Comparison of ENCODE assay signal across 28 mouse cellular contexts in the genomic region with DNA sequence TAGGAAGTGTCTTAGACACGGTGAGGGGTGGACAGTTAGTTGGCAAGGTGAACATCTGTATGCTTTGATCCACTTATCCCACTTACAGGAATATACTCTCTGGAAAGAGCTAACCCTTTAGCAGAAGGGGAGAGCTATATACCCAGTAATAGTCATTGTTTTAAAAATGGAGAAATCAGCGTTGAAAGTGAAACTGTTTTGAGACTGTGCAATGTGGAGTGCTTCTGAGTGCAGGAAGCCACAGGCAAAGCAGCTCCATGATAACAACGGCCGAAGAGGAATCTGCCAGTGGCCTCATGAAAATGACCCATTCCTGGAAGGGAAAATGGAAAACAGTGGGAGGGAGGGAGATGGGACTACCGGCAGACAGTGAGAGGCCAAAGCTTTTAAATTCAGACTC. TPM values are rescaled to one million over a fixed set of nuclear protein-coding genes. Genes with fewer than 3 reads are reported as not detected.
A peak's percentile ranks its signal among the peaks of the same experiment; 100 is the strongest.
DNase-seq lines count a peak whose midpoint lies in the region; ATAC-seq and TF ChIP-seq lines count a peak whose summit lies in the region.
"Had no signal": no experiment of that assay in that cellular context is flagged by ENCODE, and none has a peak within 500 bp of the region (broad histone marks: within the 10 kb centered on the region; RNA-seq: fewer than 3 reads in every experiment).

No protein-coding gene starts in this region.

- no peaks in the 10 kb centered on the region for H3K36me3 ChIP-seq in liver, postnatal 0 days (replicated peaks; ENCODE audit: insufficient read depth, low read length)
- H3K36me3 ChIP-seq in MEL (ENCODE audit: control insufficient read depth in 1 of 2, insufficient read depth in 2 of 2, low read length in 2 of 2), result peaks cover 0 to 27% of the 10 kb centered on the region in 2 experiments; a peak in 2 of 4 replicates
- no peaks in the 10 kb centered on the region for H3K36me3 ChIP-seq in small intestine, adult 2 months (ENCODE audit: control insufficient read depth, insufficient read depth, low read length)
- no peaks in the 10 kb centered on the region for H3K36me3 ChIP-seq in forebrain, embryonic 14.5 days (ENCODE audit: control insufficient read depth, insufficient read depth, low read length)
- no peaks in the 10 kb centered on the region for H3K36me3 ChIP-seq in intestine, postnatal 0 days (ENCODE audit: control insufficient read depth, insufficient read depth)
- H3K36me3 ChIP-seq: forebrain, embryonic 15.5 days; heart, embryonic 10.5 days; neural tube, embryonic 12.5 days had no signal

- TF ChIP-seq POLR2A in MEL (IDR thresholded peaks at IDR 0.05; ENCODE audit: control insufficient read depth in 1 of 2, insufficient read depth in 1 of 2, low read depth in 1 of 2, low read length in 2 of 2, poor library complexity in 1 of 2), result no peak
- no peak for TF ChIP-seq POLR2A in small intestine, adult 2 months (IDR thresholded peaks at IDR 0.05; ENCODE audit: low read depth, low read length)

- peaks cover 31% of the 10 kb centered on the region for H3K4me1 ChIP-seq in liver, postnatal 0 days (ENCODE audit: insufficient read depth)
- peaks cover 23 to 36% of the 10 kb centered on the region in 2 experiments for H3K4me1 ChIP-seq in MEL (ENCODE audit: control insufficient read depth in 1 of 2, insufficient read depth in 2 of 2, low read length in 2 of 2)
- H3K4me1 ChIP-seq in small intestine, adult 2 months (ENCODE audit: control insufficient read depth, insufficient read depth, insufficient read length, low read length), result peaks cover 19% of the 10 kb centered on the region; the same call in 1 of the 2 replicates
- H3K4me1 ChIP-seq in forebrain, embryonic 14.5 days (ENCODE audit: control insufficient read depth, insufficient read depth, low read length), result peaks cover 3% of the 10 kb centered on the region; the same call in 1 of the 2 replicates
- 0 out of 2 replicates have a peak, but pooled peaks cover 2% of the 10 kb centered on the region for H3K4me1 ChIP-seq in intestine, postnatal 0 days (replicated peaks; ENCODE audit: control insufficient read depth, insufficient read depth, low read length)

- TF ChIP-seq RAD21 in MEL (IDR thresholded peaks at IDR 0.05; ENCODE audit: low read depth, low read length), result no peak

- TF ChIP-seq EP300 in liver, postnatal 0 days (IDR thresholded peaks at IDR 0.05; ENCODE audit: low read depth), result no peak
- TF ChIP-seq EP300 in MEL (IDR thresholded peaks at IDR 0.05; ENCODE audit: low read depth in 1 of 2, low read length in 2 of 2), result peak; percentile 11 to 26; a peak in 1 of 4 replicates

- 34% methylated on average over 5 of the region's 5 CpGs for WGBS in liver, postnatal 0 days (ENCODE audit: insufficient replicate concordance)
- WGBS in small intestine, adult 2 months, result 31% methylated on average over 5 of the region's 5 CpGs
- WGBS in forebrain, embryonic 14.5 days, result 84% methylated on average over 5 of the region's 5 CpGs
- 57% methylated on average over 5 of the region's 5 CpGs for WGBS in intestine, postnatal 0 days

- H3K9me3 ChIP-seq in liver, postnatal 0 days (ENCODE audit: low read length), result no peaks in the 10 kb centered on the region
- no peaks in the 10 kb centered on the region for H3K9me3 ChIP-seq in MEL (replicated peaks; ENCODE audit: insufficient read depth, low read length)
- no peaks in the 10 kb centered on the region for H3K9me3 ChIP-seq in forebrain, embryonic 14.5 days (replicated peaks; ENCODE audit: control insufficient read depth, low read length)
- H3K9me3 ChIP-seq in intestine, postnatal 0 days (ENCODE audit: control insufficient read depth), result no peaks in the 10 kb centered on the region
- H3K9me3 ChIP-seq: forebrain, embryonic 15.5 days; heart, embryonic 10.5 days; neural tube, embryonic 12.5 days had no signal

- H3K4me3 ChIP-seq in liver, postnatal 0 days (ENCODE audit: low read depth, low read length), result no peak overlapping the region
- peak overlapping the region; percentile 47 to 60 for H3K4me3 ChIP-seq in MEL (ENCODE audit: control insufficient read depth in 1 of 2, insufficient read depth in 1 of 2, low read depth in 2 of 2, low read length in 2 of 2)
- H3K4me3 ChIP-seq in small intestine, adult 2 months (ENCODE audit: low read depth, low read length), result no peak overlapping the region
- H3K4me3 ChIP-seq in forebrain, embryonic 14.5 days (ENCODE audit: low read depth, low read length), result no peak overlapping the region
- no peak overlapping the region for H3K4me3 ChIP-seq in intestine, postnatal 0 days (ENCODE audit: low read depth, low read length)
- H3K4me3 ChIP-seq: forebrain, embryonic 15.5 days; heart, embryonic 10.5 days; neural tube, embryonic 12.5 days had no signal

- ATAC-seq in liver, postnatal 0 days, result no peak
- ATAC-seq in inflammation-experienced regulatory T-cells, adult 6 months, result peak; percentile 32
- no peak for ATAC-seq in forebrain, embryonic 14.5 days
- no peak for ATAC-seq in intestine, postnatal 0 days
- ATAC-seq: forebrain, embryonic 15.5 days; midbrain, embryonic 16.5 days had no signal

- H3K27me3 ChIP-seq in liver, postnatal 0 days (ENCODE audit: insufficient read depth, low read length), result no peaks in the 10 kb centered on the region
- no peaks in the 10 kb centered on the region for H3K27me3 ChIP-seq in MEL (ENCODE audit: control insufficient read depth in 1 of 2, insufficient read depth in 2 of 2, low read length in 2 of 2)
- H3K27me3 ChIP-seq in small intestine, adult 2 months (ENCODE audit: control insufficient read depth, insufficient read depth, low read length), result no peaks in the 10 kb centered on the region
- no peaks in the 10 kb centered on the region for H3K27me3 ChIP-seq in forebrain, embryonic 14.5 days (replicated peaks; ENCODE audit: control insufficient read depth, insufficient read depth, low read length)
- H3K27me3 ChIP-seq in intestine, postnatal 0 days (replicated peaks; ENCODE audit: control insufficient read depth, insufficient read depth, low read length), result no peaks in the 10 kb centered on the region
- H3K27me3 ChIP-seq: forebrain, embryonic 15.5 days had no signal

- DNase-seq in liver, postnatal 0 days, result no peak
- DNase-seq in liver (no peak), MEL (ENCODE audit: low read depth, low spot score) (peak; percentile 50)
- DNase-seq in forebrain, embryonic 14.5 days (ENCODE audit: low spot score), result no peak
- DNase-seq in layer of hippocampus, postnatal 25 days (ENCODE audit: extremely low spot score in 1 of 2, low spot score in 1 of 2), result no peak
- DNase-seq: adrenal gland, postnatal 25 days; cerebellum, adult 2 months; gastrocnemius, postnatal 36 days; heart, postnatal 10 days; kidney, adult 9 months; kidney, postnatal 36 days; layer of hippocampus, adult 9-11 months; right cerebral cortex, adult 18-20 months had no signal

- H3K27ac ChIP-seq in liver, postnatal 0 days (ENCODE audit: low read depth), result no peak overlapping the region
- peak overlapping the region; percentile 9 for H3K27ac ChIP-seq in MEL (ENCODE audit: control insufficient read depth, low read depth, low read length)
- H3K27ac ChIP-seq in small intestine, adult 2 months (ENCODE audit: insufficient read depth, low read depth, low read length), result 0 out of 2 replicates have a peak overlapping the region, but pooled peaks have one; percentile 12
- H3K27ac ChIP-seq in forebrain, embryonic 14.5 days (ENCODE audit: low read depth, low read length), result no peak overlapping the region
- H3K27ac ChIP-seq in intestine, postnatal 0 days (ENCODE audit: low read depth, low read length), result no peak overlapping the region
- H3K27ac ChIP-seq: forebrain, embryonic 15.5 days; heart, embryonic 10.5 days; liver, embryonic 14.5 days; neural tube, embryonic 12.5 days had no signal

- no peaks in the 10 kb centered on the region for H3K79me2 ChIP-seq in MEL (ENCODE audit: control insufficient read depth, insufficient read depth, low read length, poor library complexity)

- peak overlapping the region; percentile 47 for H3K4me2 ChIP-seq in liver, postnatal 0 days (ENCODE audit: low read depth, low read length)
- no peak overlapping the region for H3K4me2 ChIP-seq in forebrain, embryonic 14.5 days (ENCODE audit: low read length)
- no peak overlapping the region for H3K4me2 ChIP-seq in intestine, postnatal 0 days (replicated peaks; ENCODE audit: low read depth)
- H3K4me2 ChIP-seq: forebrain, embryonic 15.5 days; neural tube, embryonic 12.5 days had no signal

- no peak for TF ChIP-seq CTCF in liver, postnatal 0 days (IDR thresholded peaks at IDR 0.05; ENCODE audit: low read depth)
- TF ChIP-seq CTCF in MEL (IDR thresholded peaks at IDR 0.05 in 2 of 3, conservative IDR thresholded peaks at IDR 0.05 in 1 of 3; ENCODE audit: control insufficient read depth in 1 of 3, insufficient read depth in 1 of 3, low read depth in 2 of 3, low read length in 3 of 3, poor library complexity in 1 of 3, severe bottlenecking in 1 of 3), result no peak
- TF ChIP-seq CTCF in small intestine, adult 2 months (IDR thresholded peaks at IDR 0.05; ENCODE audit: extremely low read depth, insufficient read length, insufficient replicate concordance, low read depth, low read length), result no peak
- no peak for TF ChIP-seq CTCF in intestine, postnatal 0 days (IDR thresholded peaks at IDR 0.05; ENCODE audit: low read depth)

- no peak overlapping the region for H3K9ac ChIP-seq in liver, postnatal 0 days (replicated peaks)
- H3K9ac ChIP-seq in MEL (ENCODE audit: control insufficient read depth, low read depth, low read length, poor library complexity, severe bottlenecking), result peak overlapping the region; percentile 63
- H3K9ac ChIP-seq in forebrain, embryonic 14.5 days (ENCODE audit: low read length), result no peak overlapping the region
- H3K9ac ChIP-seq in intestine, postnatal 0 days (ENCODE audit: low read depth, low read length), result no peak overlapping the region
- H3K9ac ChIP-seq: forebrain, embryonic 15.5 days; liver, embryonic 14.5 days; neural tube, embryonic 12.5 days had no signal

RNA-seq across cellular contexts. Expression of gene Prss39, which starts 17.4 kb away (rescaled TPM):
- not detected in 2 replicates for polyA plus RNA-seq in liver, postnatal 0 days (2015; fragmentation: Nextera tagmentation; extraction: Ambion mirVana)
- not detected in 2 replicates for total RNA-seq in MEL (2012; rRNA removed)
- polyA plus RNA-seq in MEL (2012; ENCODE audit: insufficient read depth in 1 of 2, insufficient read length in 2 of 2, low read depth in 1 of 2, low replicate concordance in 2 of 2, missing spikeins in 1 of 2), result under 1 TPM in 1 of 2 experiments, not detected in 1; 0.06 TPM
- polyA plus RNA-seq in inflammation-experienced regulatory T-cells, adult 6 months (2017; shearing (Covaris generic)), result not detected
- not detected in 2 replicates for polyA plus RNA-seq in small intestine, adult 2 months (2012; rRNA removed)
- not detected in 2 replicates for polyA plus RNA-seq in forebrain, embryonic 14.5 days (2014; fragmentation: Nextera tagmentation; extraction: Ambion mirVana)
- total RNA-seq in layer of hippocampus, postnatal 25 days (2021), result not detected
- not detected in 2 replicates for polyA plus RNA-seq in intestine, postnatal 0 days (2015; fragmentation: Nextera tagmentation; extraction: Ambion mirVana)
- total RNA-seq: adrenal gland, postnatal 25 days; ES-E14; gastrocnemius, postnatal 36 days; heart, postnatal 10 days; left cerebral cortex, adult 8-10 months had no signal
- polyA plus RNA-seq: cerebellum, adult 2 months; embryonic facial prominence, embryonic 11.5 days; forebrain, embryonic 15.5 days; heart, embryonic 10.5 days; hindbrain, embryonic 11.5 days; intestine, embryonic 14.5 days; limb, embryonic 11.5 days; liver, embryonic 14.5 days; lung, embryonic 16.5 days; midbrain, embryonic 16.5 days; neural tube, embryonic 12.5 days had no signal

RNA-seq across cellular contexts. Expression of gene Ptpn18, which starts 21.2 kb away (rescaled TPM):
- 28.2 and 32.1 TPM in 2 replicates for polyA plus RNA-seq in liver, postnatal 0 days (2015; fragmentation: Nextera tagmentation; extraction: Ambion mirVana)
- total RNA-seq in MEL (2012; rRNA removed), result 58.7 and 73.3 TPM in 2 replicates
- 10 to 100 TPM in 1 of 2 experiments, not detected in 1; 39.1 TPM for polyA plus RNA-seq in MEL (2012; ENCODE audit: insufficient read depth in 1 of 2, insufficient read length in 2 of 2, low read depth in 1 of 2, low replicate concordance in 2 of 2, missing spikeins in 1 of 2)
- 100 to 1,000 TPM; 161 to 189 (median 165) TPM for polyA plus RNA-seq in inflammation-experienced regulatory T-cells, adult 6 months (2017; shearing (Covaris generic))
- 242 and 351 TPM in 2 replicates for polyA plus RNA-seq in small intestine, adult 2 months (2012; rRNA removed)
- 7.1 TPM in 2 replicates for polyA plus RNA-seq in forebrain, embryonic 14.5 days (2014; fragmentation: Nextera tagmentation; extraction: Ambion mirVana)
- total RNA-seq in layer of hippocampus, postnatal 25 days (2021), result 1 to 10 TPM; 4.3 to 5.6 TPM
- polyA plus RNA-seq in intestine, postnatal 0 days (2015; fragmentation: Nextera tagmentation; extraction: Ambion mirVana), result 35.3 and 40.4 TPM in 2 replicates

RNA-seq across cellular contexts. Expression of gene Imp4, which starts 41.1 kb away (rescaled TPM):
- 37.6 and 41.6 TPM in 2 replicates for polyA plus RNA-seq in liver, postnatal 0 days (2015; fragmentation: Nextera tagmentation; extraction: Ambion mirVana)
- total RNA-seq in MEL (2012; rRNA removed), result 125 and 137 TPM in 2 replicates
- 100 to 1,000 TPM in 1 of 2 experiments, 10 to 100 TPM in 1; 57.8 to 204 TPM for polyA plus RNA-seq in MEL (2012; ENCODE audit: insufficient read depth in 1 of 2, insufficient read length in 2 of 2, low read depth in 1 of 2, low replicate concordance in 2 of 2, missing spikeins in 1 of 2)
- 100 to 1,000 TPM in 2 of 3 experiments, 10 to 100 TPM in 1; 97.9 to 160 (median 117) TPM for polyA plus RNA-seq in inflammation-experienced regulatory T-cells, adult 6 months (2017; shearing (Covaris generic))
- polyA plus RNA-seq in small intestine, adult 2 months (2012; rRNA removed), result 19.3 and 45.4 TPM in 2 replicates
- polyA plus RNA-seq in forebrain, embryonic 14.5 days (2014; fragmentation: Nextera tagmentation; extraction: Ambion mirVana), result 68.5 and 69.1 TPM in 2 replicates
- total RNA-seq in layer of hippocampus, postnatal 25 days (2021), result 10 to 100 TPM; 31.4 to 35.8 TPM
- polyA plus RNA-seq in intestine, postnatal 0 days (2015; fragmentation: Nextera tagmentation; extraction: Ambion mirVana), result 47.5 and 50.5 TPM in 2 replicates

RNA-seq across cellular contexts. Expression of gene Ccdc115, which starts 41.3 kb away (rescaled TPM):
- polyA plus RNA-seq in liver, postnatal 0 days (2015; fragmentation: Nextera tagmentation; extraction: Ambion mirVana), result 19.0 and 21.0 TPM in 2 replicates
- 60.9 and 63.4 TPM in 2 replicates for total RNA-seq in MEL (2012; rRNA removed)
- 10 to 100 TPM in 1 of 2 experiments, not detected in 1; 78.7 TPM for polyA plus RNA-seq in MEL (2012; ENCODE audit: insufficient read depth in 1 of 2, insufficient read length in 2 of 2, low read depth in 1 of 2, low replicate concordance in 2 of 2, missing spikeins in 1 of 2)
- 10 to 100 TPM; 31.8 to 43.9 (median 37.2) TPM for polyA plus RNA-seq in inflammation-experienced regulatory T-cells, adult 6 months (2017; shearing (Covaris generic))
- polyA plus RNA-seq in small intestine, adult 2 months (2012; rRNA removed), result 12.5 and 12.6 TPM in 2 replicates
- polyA plus RNA-seq in forebrain, embryonic 14.5 days (2014; fragmentation: Nextera tagmentation; extraction: Ambion mirVana), result 69.8 and 70.3 TPM in 2 replicates
- 10 to 100 TPM; 17.6 to 18.4 TPM for total RNA-seq in layer of hippocampus, postnatal 25 days (2021)
- 34.8 and 35.3 TPM in 2 replicates for polyA plus RNA-seq in intestine, postnatal 0 days (2015; fragmentation: Nextera tagmentation; extraction: Ambion mirVana)

RNA-seq across cellular contexts. Expression of gene Cfc1, which starts 54.6 kb away (rescaled TPM):
- polyA plus RNA-seq in liver, postnatal 0 days (2015; fragmentation: Nextera tagmentation; extraction: Ambion mirVana), result not detected in 2 replicates
- not detected in 2 replicates for total RNA-seq in MEL (2012; rRNA removed)
- not detected for polyA plus RNA-seq in MEL (2012; ENCODE audit: insufficient read depth in 1 of 2, insufficient read length in 2 of 2, low read depth in 1 of 2, low replicate concordance in 2 of 2, missing spikeins in 1 of 2)
- under 1 TPM in 1 of 3 experiments, not detected in 2; 0.59 TPM for polyA plus RNA-seq in inflammation-experienced regulatory T-cells, adult 6 months (2017; shearing (Covaris generic))
- polyA plus RNA-seq in small intestine, adult 2 months (2012; rRNA removed), result not detected in 2 replicates
- polyA plus RNA-seq in forebrain, embryonic 14.5 days (2014; fragmentation: Nextera tagmentation; extraction: Ambion mirVana), result 0.17 TPM in 1 of 2 replicates, not detected in the other
- not detected for total RNA-seq in layer of hippocampus, postnatal 25 days (2021)
- not detected in 2 replicates for polyA plus RNA-seq in intestine, postnatal 0 days (2015; fragmentation: Nextera tagmentation; extraction: Ambion mirVana)
- total RNA-seq: adrenal gland, postnatal 25 days; gastrocnemius, postnatal 36 days; heart, postnatal 10 days; left cerebral cortex, adult 8-10 months had no signal
- polyA plus RNA-seq: embryonic facial prominence, embryonic 11.5 days; forebrain, embryonic 15.5 days; hindbrain, embryonic 11.5 days; limb, embryonic 11.5 days; liver, embryonic 14.5 days; lung, embryonic 16.5 days; neural tube, embryonic 12.5 days had no signal

Comparison
In these comparisons a context has a peak if more than half of its experiments do, and no peak if none do; other contexts are left out.
1. H3K27ac ChIP-seq: peak in MEL (single experiment) and small intestine, adult 2 months (single experiment); none in liver, postnatal 0 days (single experiment), forebrain, embryonic 14.5 days (single experiment) and intestine, postnatal 0 days (single experiment).
2. H3K4me3 ChIP-seq: peak in MEL (2 of 2); none in liver, postnatal 0 days (single experiment), small intestine, adult 2 months (single experiment), forebrain, embryonic 14.5 days (single experiment) and intestine, postnatal 0 days (single experiment).